Mouse (Mus musculus) adipocyte (in vitro differentiated cells): ENCODE measurements around the gene Grid2ip.

Experiments
- DNase-seq: peaks from one replicate; pipeline ENCODE4 v3.0.0-alpha.2; 2016; ENCODE audit warnings: low spot score

Grid2ip gene

GRCm38 (mm10) chr5:143410841-143411395 lies 53.8 kb downstream of the Grid2ip start:
- DNase-seq = peak; percentile 42

DNA sequence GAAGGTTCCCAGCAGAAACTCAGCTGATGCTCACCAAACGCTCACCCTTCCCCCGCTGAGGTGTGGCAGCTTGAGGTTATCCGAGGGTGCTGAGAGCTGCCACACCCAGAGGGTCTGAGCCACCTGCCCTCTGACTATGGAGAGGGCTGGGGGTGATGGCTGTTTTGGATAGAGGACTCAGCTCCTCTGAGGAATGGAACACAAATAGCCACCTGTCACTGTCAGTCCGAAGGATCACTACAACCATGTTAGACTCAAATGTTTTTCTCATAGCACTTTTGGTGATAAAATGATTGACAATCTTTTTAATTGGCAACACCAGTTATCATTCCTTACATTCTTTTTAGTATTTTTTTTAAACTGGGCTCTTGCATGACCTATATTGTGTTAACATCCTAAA lies 64.3 kb downstream of the Grid2ip start:
- no peak for DNase-seq

- no peak for DNase-seq
Observed at GRCm38 (mm10) chr5:143422990-143423389, 65.9 kb downstream of the Grid2ip start.

DNA sequence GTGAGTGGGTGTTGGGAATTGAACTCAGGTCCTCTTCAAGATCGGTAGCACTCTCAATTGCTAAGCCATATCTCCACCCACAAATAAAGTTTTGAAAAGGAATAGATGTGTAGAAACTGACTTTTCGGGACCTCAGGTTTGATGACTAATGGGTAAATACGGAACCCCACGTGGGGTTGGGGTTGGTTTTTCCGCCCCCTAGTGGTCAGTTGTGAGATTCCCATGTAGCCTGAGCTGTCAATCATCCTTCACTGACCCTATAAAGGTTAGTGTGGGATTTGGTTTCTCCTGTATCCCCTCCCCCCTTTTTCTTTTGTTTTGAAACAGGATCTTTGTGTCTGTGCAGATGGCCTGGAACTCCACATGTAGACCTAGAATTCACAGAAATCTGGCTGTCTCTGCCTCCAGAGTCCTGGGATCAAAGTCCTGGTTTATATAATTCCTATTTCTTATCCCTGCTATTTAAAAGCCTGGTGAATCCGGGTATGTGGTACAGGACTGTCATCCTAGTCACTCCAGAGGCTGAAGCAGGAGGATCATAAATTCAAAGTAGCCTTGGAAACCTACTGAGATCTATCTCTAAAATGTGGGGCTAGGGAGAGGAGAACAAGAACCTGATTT lies 66.9 kb downstream of the Grid2ip start:
- peak; percentile 73 for DNase-seq

DNA sequence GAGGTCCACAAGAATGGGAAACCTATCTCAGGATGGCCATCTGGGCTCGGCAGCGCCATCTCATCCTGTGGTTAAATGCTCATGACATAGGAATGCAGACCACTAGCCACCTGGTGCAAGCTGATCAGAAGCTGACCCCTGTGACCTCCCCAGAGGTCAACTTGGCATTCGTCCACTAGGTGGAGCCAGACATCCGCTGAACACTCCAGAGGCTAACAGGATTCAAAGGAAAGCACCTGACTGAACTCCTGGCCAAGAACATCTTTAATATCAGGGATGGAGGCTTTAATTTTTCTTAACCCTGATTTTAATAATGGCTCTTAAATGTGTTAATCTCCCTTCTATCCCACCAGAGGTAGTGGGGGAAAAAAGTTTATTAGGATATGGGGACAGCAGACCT lies 77.3 kb downstream of the Grid2ip start:
- DNase-seq = peak; percentile 71

GRCm38 (mm10) chr5:143441298-143441697 lies 84.2 kb downstream of the Grid2ip start:
- DNase-seq = no peak

DNA sequence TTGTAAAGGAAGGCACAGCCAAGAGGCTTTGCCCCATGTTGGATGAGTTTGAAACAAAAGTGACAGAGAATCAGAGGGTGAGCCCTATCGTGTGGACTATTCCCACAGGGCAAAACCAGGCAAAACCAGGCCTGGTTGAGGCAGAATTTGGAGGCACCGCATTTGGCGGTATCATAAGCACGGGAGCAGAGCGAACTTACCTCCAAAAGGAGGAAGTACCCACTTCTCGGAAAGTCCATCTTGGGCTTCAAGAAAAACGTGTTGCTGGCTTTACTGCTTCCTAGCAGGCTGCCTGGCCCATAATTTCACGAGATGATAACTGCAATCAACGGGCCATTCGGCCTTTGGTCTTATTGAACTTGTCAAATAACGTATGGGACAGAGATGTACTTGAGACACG lies 84.6 kb downstream of the Grid2ip start:
- DNase-seq = no peak
